Mouse (Mus musculus) erythroblast, embryonic 14.5 days (primary cell): Measurements from ENCODE around the gene Gbp4.
"Not testable (repeated sequence)": the region's sequence is repeated elsewhere in the genome, so short reads cannot be mapped to it uniquely, and the experiment has no call there.

Source experiments
- GATA1 ChIP-seq: IDR thresholded peaks from 2 replicates; pipeline ENCODE4 v1.6.1; 2012; ENCODE audit warnings: low read length, inconsistent platforms, mixed read lengths
- TAL1 ChIP-seq: IDR thresholded peaks from 3 replicates; pipeline ENCODE4 v1.6.1; 2012; ENCODE audit warnings: low read length, inconsistent platforms, mixed read lengths

- TF ChIP-seq GATA1, TAL1: not testable (repeated sequence)
These were observed at the start of gene Gbp4, which contains the start of the genes Gbp9 and Gbp8 for GRCm38 (mm10) chr5:105139409-105140088.
